Mouse (Mus musculus) heart, embryonic 10.5 days (tissue): ENCODE data around the gene Mapt. TPM values are rescaled to one million over a fixed set of nuclear protein-coding genes. Genes with fewer than 3 reads are reported as not detected.

Source experiments
- DNase-seq: peaks from one replicate; pipeline ENCODE4 v3.0.0-alpha.2; 2017; ENCODE audit warnings: low spot score
- H3K27ac ChIP-seq: fragments of 300-500 bp; sonication (generic); 2 replicates; pipeline ENCODE4 v1.5.1; 2016; ENCODE audit warnings: mild to moderate bottlenecking
- H3K27me3 ChIP-seq: fragments of 300-500 bp; sonication (generic); 2 replicates; pipeline ENCODE4 v1.6.1; 2016; ENCODE audit warnings: mild to moderate bottlenecking; ENCODE audit not compliant: poor library complexity, insufficient read depth, severe bottlenecking
- H3K36me3 ChIP-seq: fragments of 300-500 bp; sonication (generic); 2 replicates; pipeline ENCODE4 v1.6.1; 2016; ENCODE audit warnings: mild to moderate bottlenecking, moderate library complexity
- H3K4me1 ChIP-seq: fragments of 300-500 bp; sonication (generic); 2 replicates; pipeline ENCODE4 v1.6.1; 2016; ENCODE audit warnings: mild to moderate bottlenecking
- H3K4me3 ChIP-seq: fragments of 300-500 bp; sonication (generic); 2 replicates; pipeline ENCODE4 v1.5.1; 2016; ENCODE audit warnings: mild to moderate bottlenecking, moderate library complexity
- H3K9me3 ChIP-seq: fragments of 300-500 bp; sonication (generic); 2 replicates; pipeline ENCODE4 v1.6.1; 2016; ENCODE audit warnings: mild to moderate bottlenecking, moderate library complexity
- WGBS: fragments of 180-500 bp; shearing (Covaris S2); methylation state at CpG from one replicate; pipeline ENCODE4 v1.1.7; 2016; 5-methylcytosine and 5-hydroxymethylcytosine counted together
- microRNA-seq: library from miRNA; unstranded; fragments of <30 nt; microRNA quantifications from one replicate; pipeline ENCODE4, GENCODE M21; 2017
- polyA plus RNA-seq: library from polyadenylated mRNA; unstranded; fragments of >200 nt; fragmentation: Nextera tagmentation; extraction: Ambion mirVana; gene quantifications from 2 replicates; pipeline ENCODE4 v1.2.1, GENCODE M21; 2016

Mapt gene
- polyA plus RNA-seq, 1 experiment from 2014 or later: 1.4 TPM

DNA sequence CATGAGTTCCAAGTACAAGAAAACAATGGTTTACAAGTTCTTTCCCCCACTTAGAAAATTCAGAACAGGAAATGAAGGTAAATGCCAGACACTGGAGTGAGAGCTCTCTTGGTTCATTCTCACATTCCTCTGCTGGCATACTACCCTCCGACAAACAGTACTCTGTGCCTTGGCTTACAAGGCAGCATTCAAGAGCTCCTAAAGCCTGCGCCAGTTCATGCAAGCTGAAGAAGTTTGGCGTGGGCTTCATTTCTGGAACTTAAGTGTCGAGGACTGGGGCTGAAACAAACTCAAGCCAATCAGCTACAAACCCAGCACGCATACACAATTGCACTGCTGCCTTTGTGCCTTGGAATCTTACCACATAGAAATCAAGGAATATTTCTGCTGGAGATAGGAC lies 100.9 kb downstream of the Mapt start:
- Histone ChIP-seq H3K9me3 (no peaks in the 10 kb centered on the region), H3K36me3 (peaks cover 47% of the 10 kb centered on the region), H3K27me3 (no peaks in the 10 kb centered on the region), H3K4me3 (no peak overlapping the region), H3K4me1 (peaks cover 20% of the 10 kb centered on the region; the same call in 1 of the 2 replicates), H3K27ac (no peak overlapping the region)
- DNase-seq: no peak
- WGBS: 86% methylated on average over 5 of the region's 5 CpGs

DNA sequence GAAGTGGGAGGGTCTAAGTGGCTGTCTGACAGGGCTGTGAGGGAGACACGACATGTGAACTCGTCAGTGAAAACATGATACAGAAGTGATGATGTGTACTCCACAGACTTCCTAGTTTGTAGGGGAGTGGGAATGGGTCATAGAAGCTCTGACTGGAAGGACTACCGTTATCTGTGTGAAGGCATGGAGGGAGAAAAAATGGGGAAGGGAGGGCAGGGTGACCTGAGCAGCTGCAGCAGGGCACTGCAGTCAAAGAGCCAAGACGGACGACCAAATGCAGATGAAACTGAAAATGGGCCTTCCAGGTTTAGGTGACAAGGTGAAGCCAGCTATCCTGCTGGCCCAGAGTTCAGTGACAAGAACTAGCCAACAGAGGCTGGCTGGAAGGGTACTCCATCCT lies 102.9 kb downstream of the Mapt start:
- peak; percentile 63 for DNase-seq
- Histone ChIP-seq H3K27ac (no peak overlapping the region), H3K36me3 (peaks cover 65% of the 10 kb centered on the region), H3K9me3 (no peaks in the 10 kb centered on the region), H3K4me1 (peaks cover 13% of the 10 kb centered on the region; the same call in 1 of the 2 replicates), H3K27me3 (no peaks in the 10 kb centered on the region), H3K4me3 (no peak overlapping the region)
- WGBS: 39% methylated on average over 5 of the region's 5 CpGs

- 90% methylated on average over 13 of the region's 13 CpGs for WGBS
- Histone ChIP-seq H3K27ac (no peak overlapping the region), H3K4me1 (peaks cover 7% of the 10 kb centered on the region; the same call in 1 of the 2 replicates), H3K9me3 (no peaks in the 10 kb centered on the region), H3K4me3 (no peak overlapping the region), H3K27me3 (no peaks in the 10 kb centered on the region), H3K36me3 (peaks cover 72% of the 10 kb centered on the region)
- DNase-seq: peak; percentile 71
Measured at GRCm38 (mm10) chr11:104334946-104335345, 103.8 kb downstream of the Mapt start.

GRCm38 (mm10) chr11:104346931-104347330 lies 115.7 kb downstream of the Mapt start:
- WGBS: 71% methylated on average over 3 of the region's 3 CpGs
- Histone ChIP-seq H3K4me3 (no peak overlapping the region), H3K36me3 (peaks cover 84% of the 10 kb centered on the region)

GRCm38 (mm10) chr11:104361790-104362189 lies 130.6 kb downstream of the Mapt start:
- no peak for DNase-seq
- H3K4me3 ChIP-seq: no peak overlapping the region
- no peaks in the 10 kb centered on the region for H3K9me3 ChIP-seq
- WGBS: 63% methylated on average over 2 of the region's 2 CpGs
- no peaks in the 10 kb centered on the region for H3K4me1 ChIP-seq
- no peak overlapping the region for H3K27ac ChIP-seq
- H3K27me3 ChIP-seq: no peaks in the 10 kb centered on the region
- peaks cover 17% of the 10 kb centered on the region for H3K36me3 ChIP-seq

More at GRCm38 (mm10) chr11:104346931-104347330, 115.7 kb downstream of the Mapt start:
- no peaks in the 10 kb centered on the region for H3K4me1 ChIP-seq
- no peaks in the 10 kb centered on the region for H3K27me3 ChIP-seq
- DNase-seq: no peak
- no peak overlapping the region for H3K27ac ChIP-seq
- H3K9me3 ChIP-seq: no peaks in the 10 kb centered on the region

- no peak overlapping the region for H3K27ac ChIP-seq
- no peaks in the 10 kb centered on the region for H3K4me1 ChIP-seq
- no peaks in the 10 kb centered on the region for H3K27me3 ChIP-seq
- peaks cover 9% of the 10 kb centered on the region; the same call in 1 of the 2 replicates for H3K36me3 ChIP-seq
- 88% methylated on average over 1 of the region's 1 CpGs for whole genome bisulfite sequencing
- no peaks in the 10 kb centered on the region for H3K9me3 ChIP-seq
- no peak for DNase-seq
- H3K4me3 ChIP-seq: no peak overlapping the region
Measured at GRCm38 (mm10) chr11:104362704-104363103, 131.5 kb downstream of the Mapt start.

GRCm38 (mm10) chr11:104363823-104364600 lies 132.8 kb downstream of the Mapt start:
- Histone ChIP-seq H3K27ac (no peak overlapping the region), H3K9me3 (no peaks in the 10 kb centered on the region), H3K4me3 (no peak overlapping the region), H3K4me1 (no peaks in the 10 kb centered on the region), H3K27me3 (no peaks in the 10 kb centered on the region), H3K36me3 (peaks cover 16% of the 10 kb centered on the region; the same call in 1 of the 2 replicates)
- 64% methylated on average over 2 of the region's 2 CpGs for WGBS
- DNase-seq: no peak

- H3K27ac ChIP-seq: no peak overlapping the region
- no peak for DNase-seq
- H3K4me3 ChIP-seq: no peak overlapping the region
- H3K9me3 ChIP-seq: no peaks in the 10 kb centered on the region
- no peaks in the 10 kb centered on the region for H3K4me1 ChIP-seq
- peaks cover 18% of the 10 kb centered on the region for H3K36me3 ChIP-seq
- H3K27me3 ChIP-seq: no peaks in the 10 kb centered on the region
- WGBS: 91% methylated on average over 5 of the region's 5 CpGs
Measured at GRCm38 (mm10) chr11:104367486-104368190, 136.4 kb downstream of the Mapt start.

DNA sequence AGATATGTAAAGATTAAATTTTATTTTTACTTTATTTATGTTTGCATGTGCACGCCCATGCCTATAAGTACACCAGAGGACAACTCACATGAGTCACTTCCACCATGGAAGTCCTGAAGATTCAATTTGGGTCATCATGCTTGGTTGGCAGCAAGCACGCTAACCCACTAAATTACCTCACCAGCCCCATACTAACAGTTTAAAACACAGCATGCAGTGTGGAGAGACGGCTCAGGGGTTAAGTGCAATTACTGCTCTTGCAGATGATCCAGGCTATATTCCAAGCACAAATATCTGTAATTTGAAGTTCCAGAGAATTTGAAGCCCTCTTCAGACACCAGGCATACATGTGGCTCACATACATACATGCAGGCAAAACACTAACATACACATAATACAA lies 145.1 kb downstream of the Mapt start:
- 91% methylated on average over 3 of the region's 3 CpGs for WGBS
- H3K27ac ChIP-seq: no peak overlapping the region
- H3K4me1 ChIP-seq: no peaks in the 10 kb centered on the region
- H3K9me3 ChIP-seq: no peaks in the 10 kb centered on the region
- H3K27me3 ChIP-seq: no peaks in the 10 kb centered on the region
- peaks cover 33% of the 10 kb centered on the region for H3K36me3 ChIP-seq
- DNase-seq: no peak
- H3K4me3 ChIP-seq: no peak overlapping the region

- no peak overlapping the region for H3K4me3 ChIP-seq
- 87% methylated on average over 1 of the region's 1 CpGs for WGBS
- peaks cover 16% of the 10 kb centered on the region for H3K36me3 ChIP-seq
- no peak for DNase-seq
- no peaks in the 10 kb centered on the region for H3K4me1 ChIP-seq
- no peaks in the 10 kb centered on the region for H3K9me3 ChIP-seq
- no peaks in the 10 kb centered on the region for H3K27me3 ChIP-seq
- no peak overlapping the region for H3K27ac ChIP-seq
Measured at GRCm38 (mm10) chr11:104379635-104380034, 148.4 kb downstream of the Mapt start.

Small RNA genes within 50 kb of the gene (microRNA-seq; reads per million reads assigned to microRNA genes)
- not detected for gene Gm47310

Other genes with a start within 250 kb of the Mapt start
- 0.07 and 0.20 TPM in 2 replicates for gene Crhr1, start 98.5 kb upstream of the Mapt start, polyA plus RNA-seq
- gene Sppl2c, start 45.1 kb upstream of the Mapt start, polyA plus RNA-seq: not detected in 2 replicates
- gene Kansl1, start 237.5 kb downstream of the Mapt start, polyA plus RNA-seq: 15.3 and 19.3 TPM in 2 replicates